Mouse (Mus musculus): Measurements from ENCODE around the gene Tlr11.

The Tlr11 gene

DNA sequence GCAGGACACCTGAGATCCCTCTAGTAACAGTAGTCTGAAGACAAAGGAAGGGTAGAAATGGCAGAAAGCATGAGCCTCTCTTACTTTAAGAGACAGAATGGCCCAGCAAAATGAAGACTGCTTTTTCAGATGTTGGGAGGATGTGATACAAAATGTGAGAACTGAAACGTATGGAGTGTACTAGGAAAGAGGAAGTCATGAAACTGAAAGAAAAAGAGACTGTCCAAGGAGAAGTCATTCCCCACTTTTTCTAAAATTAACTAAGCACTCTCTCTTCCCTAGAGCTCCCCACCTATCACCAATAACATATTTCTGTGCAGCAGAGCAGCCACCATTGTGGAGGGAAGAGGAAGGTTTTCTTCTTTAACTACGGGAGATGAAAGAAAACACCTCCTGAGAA is at the start of gene Tlr11:
Gene Tlr11, plus strand, starts transcription at position 322 of the 400 bp plus-strand sequence.
- DNase-seq (ENCODE audit: low spot score), result no peak

DNA sequence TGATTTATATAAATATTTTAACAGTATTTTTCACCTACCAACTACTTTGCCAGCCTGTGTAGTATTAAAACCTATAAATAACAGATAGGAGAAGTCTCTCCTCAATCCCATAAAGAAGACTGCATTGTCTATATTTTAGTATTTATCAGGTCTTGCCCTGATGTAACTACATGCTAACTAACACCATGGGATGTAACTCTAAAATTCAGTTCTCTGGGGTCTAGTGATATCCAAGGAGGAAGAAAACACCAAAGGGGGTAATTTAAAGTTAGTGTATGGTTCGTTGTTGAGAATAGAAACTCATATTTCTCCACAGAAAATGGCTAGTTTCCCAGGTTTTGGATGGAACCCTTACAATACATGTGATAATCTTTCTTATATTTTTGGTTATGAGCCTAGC is 31.1 kb upstream of the Tlr11 start, which contains the start of gene Olfr734:
Gene Olfr734, minus strand, starts transcription at position 101 of the 400 bp plus-strand sequence.
- no peak for DNase-seq (ENCODE audit: low spot score)

DNA sequence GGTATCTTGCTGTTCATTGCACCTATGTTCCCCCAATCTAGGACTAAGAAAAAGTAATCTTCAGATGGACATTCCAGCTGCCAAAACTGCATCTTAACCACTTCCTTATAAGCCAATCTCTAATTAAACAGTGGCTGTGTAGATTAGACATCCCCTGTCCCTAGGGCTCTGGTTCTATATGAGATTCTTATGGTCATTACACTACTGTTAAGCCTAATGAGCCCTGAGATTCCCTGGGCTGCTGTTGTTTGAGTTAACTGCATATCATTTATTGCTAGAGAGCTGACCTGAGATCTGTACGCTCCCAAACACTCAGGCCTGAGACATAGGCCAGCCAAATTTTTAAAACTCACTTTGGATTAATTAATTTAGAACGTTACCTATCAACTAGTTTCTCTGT is 8.9 kb upstream of the Tlr11 start, which contains the start of gene Olfr735:
Gene Olfr735, minus strand, starts transcription at position 77 of the 400 bp plus-strand sequence.
- DNase-seq (ENCODE audit: low spot score), result no peak

DNA sequence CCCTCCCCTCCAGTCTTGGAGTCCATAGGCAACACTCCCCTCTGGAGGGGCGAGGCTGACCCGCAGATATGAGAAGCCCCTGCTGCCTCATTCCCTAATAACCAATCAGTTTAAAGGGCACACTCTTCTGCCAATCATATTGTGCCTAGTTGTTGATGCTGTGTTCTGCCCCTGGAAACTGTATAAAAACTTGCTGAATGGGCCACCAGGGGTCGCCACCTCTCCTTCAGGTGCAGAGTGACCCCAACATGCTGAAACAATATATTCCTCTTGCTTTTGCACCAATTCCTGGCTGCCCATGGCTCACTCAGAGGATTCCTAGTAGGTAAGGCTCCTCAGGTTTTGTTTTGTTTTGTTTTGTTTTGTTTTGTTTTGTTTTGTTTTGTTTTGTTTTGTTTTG is 5.3 kb upstream of the Tlr11 start:
- no peak for DNase-seq (ENCODE audit: low spot score)

DNA sequence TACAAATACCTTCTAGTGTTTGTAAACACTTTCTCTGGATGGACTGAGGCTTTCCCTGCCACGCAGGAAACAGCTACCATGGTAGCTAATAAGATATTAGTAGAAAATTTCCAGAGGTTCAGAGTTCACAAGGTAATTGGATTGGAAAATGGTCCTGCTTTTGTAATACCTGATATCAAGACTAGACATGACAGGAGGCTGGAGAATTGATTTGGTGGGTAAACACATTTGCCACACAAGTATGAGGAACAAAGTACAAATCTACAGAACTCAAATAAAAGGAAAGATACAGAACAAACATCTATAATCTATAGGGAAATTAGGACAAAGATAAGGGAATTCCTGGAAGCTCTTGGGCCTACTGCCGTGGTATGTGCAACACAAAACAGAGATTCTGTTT is 989 bp upstream of the Tlr11 start:
- DNase-seq (ENCODE audit: low spot score), result no peak

DNA sequence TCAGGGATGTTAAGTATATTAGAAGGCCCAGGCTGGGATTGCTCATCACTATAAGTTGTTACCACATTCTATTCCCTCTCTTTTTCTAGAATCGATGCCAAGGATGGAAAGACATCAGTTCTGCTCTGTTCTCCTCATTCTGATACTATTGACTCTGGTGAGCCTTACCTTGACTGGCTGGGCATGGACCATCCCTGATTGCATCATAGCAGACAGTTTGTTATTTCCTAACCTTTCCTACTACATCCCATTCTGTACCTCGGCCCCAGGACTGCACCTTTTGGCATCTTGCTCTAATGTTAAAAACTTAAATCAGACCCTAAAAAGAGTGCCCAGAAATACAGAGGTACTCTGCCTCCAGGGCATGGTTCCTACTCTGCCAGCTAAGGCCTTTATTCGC is 2.8 kb downstream of the Tlr11 start:
- DNase-seq (ENCODE audit: low spot score), result no peak

DNA sequence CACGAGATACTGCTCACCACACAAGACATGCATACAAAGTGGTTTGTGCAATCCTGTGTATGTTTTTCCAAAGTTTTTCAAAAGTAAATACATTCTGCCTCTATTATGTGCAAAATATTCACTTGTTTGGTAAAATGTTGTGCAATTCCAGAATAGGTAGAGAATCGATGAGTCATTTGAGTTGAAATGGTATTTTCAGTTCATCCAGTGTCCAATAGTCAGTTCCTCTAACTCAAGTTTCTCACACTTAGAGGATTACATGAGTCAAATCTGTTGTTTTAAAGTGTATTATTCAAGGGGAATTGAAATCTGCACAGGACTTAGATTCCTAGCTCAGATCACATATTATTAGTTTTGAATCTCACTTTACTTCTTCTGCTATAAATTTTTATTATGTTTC is 5.8 kb downstream of the Tlr11 start:
- no peak for DNase-seq (ENCODE audit: low spot score)

DNA sequence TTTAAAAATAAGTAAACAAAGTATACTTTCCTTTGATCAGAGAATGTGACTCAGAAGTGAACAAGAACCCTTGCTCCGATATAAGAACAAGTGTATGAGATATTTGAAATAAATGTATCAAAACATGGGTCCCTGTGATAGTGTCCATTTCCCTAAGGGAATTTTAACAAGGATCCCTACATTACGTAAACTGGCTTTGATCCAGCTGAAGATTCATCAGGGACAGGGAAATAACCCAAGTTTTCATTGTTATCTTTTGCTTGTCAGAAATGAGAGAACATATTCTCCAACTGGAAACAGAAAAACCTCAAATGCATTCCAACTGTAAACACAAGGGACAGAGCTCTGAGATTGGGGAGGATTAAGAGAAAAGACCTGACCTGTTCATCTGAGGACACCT is 23.1 kb downstream of the Tlr11 start, which contains the start of gene Olfr736:
Gene Olfr736, plus strand, starts transcription at position 301 of the 400 bp plus-strand sequence.
- peak; percentile 10 for DNase-seq (ENCODE audit: low spot score)

DNA sequence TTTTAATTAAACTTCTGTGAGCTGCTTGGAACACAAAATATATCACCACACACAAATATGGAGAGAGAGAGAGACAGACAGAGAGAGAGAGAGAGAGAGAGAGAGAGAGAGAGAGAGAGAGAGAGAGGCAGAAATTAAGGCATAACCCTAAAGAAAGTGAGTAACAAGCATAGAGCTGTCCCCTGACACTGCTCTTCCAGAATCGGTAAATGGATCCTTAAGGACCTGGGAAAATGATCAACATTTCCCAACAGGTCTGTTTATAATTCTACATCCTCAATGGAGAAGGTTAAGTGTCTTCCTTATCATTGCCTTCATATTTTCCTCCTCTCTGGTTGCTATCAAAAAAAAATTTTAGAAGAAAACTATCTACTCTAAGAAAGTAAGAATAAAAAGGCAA is 49.6 kb downstream of the Tlr11 start, which contains the start of gene Olfr738:
Gene Olfr738, plus strand, starts transcription at position 301 of the 400 bp plus-strand sequence.
- DNase-seq (ENCODE audit: low spot score), result no peak

Measured in testis, postnatal 14 days (tissue).